Mouse (Mus musculus) gastrocnemius, adult 18-20 months (tissue): ENCODE results near the gene Unc5cl. TPM values are rescaled to one million over a fixed set of nuclear protein-coding genes. Genes with fewer than 3 reads are reported as not detected.

Experiments used
- DNase-seq: peaks from one replicate; pipeline ENCODE4 v3.0.0; 2021; ENCODE audit warnings: low spot score
- long read RNA-seq, 2 experiments: library from polyadenylated mRNA; stranded (forward); transcript quantifications; one replicate each; pipeline ENCODE4 v2.0.0; 2021
- total RNA-seq, 2 experiments: library from RNA; stranded (reverse); gene quantifications; 2 replicates each; pipeline ENCODE4 v1.2.3; 2021

Unc5cl gene
- not detected for total RNA-seq
- long read RNA-seq, experiment 1 = 0 reads
- long read RNA-seq, experiment 2 = 0 reads

DNA sequence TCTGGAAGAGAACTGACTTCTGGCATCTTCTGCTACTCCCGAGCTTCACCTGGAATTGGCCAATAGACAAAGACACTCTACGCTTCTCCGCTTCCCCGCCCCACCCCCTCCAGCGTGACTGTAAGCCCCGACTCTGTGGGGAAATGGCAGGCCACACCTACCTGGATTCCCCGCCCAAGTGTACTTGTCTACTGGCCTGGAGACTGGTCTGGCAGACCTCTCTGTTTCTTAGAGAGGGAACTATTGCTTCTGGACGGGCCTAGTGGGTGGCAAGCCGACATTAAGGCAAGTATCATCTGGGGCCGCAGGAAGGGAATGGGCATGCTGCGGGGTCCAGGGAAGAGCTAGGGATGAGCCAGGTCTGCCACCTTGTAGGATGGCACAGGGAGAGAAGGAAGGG, at the start of gene Unc5cl:
Unc5cl (plus strand) TSS at position 214 of the 400 bp plus-strand sequence.
- DNase-seq = no peak

GRCm38 (mm10) chr17:48407154-48407553, 47.5 kb upstream of the Unc5cl start:
- no peak for DNase-seq

DNA sequence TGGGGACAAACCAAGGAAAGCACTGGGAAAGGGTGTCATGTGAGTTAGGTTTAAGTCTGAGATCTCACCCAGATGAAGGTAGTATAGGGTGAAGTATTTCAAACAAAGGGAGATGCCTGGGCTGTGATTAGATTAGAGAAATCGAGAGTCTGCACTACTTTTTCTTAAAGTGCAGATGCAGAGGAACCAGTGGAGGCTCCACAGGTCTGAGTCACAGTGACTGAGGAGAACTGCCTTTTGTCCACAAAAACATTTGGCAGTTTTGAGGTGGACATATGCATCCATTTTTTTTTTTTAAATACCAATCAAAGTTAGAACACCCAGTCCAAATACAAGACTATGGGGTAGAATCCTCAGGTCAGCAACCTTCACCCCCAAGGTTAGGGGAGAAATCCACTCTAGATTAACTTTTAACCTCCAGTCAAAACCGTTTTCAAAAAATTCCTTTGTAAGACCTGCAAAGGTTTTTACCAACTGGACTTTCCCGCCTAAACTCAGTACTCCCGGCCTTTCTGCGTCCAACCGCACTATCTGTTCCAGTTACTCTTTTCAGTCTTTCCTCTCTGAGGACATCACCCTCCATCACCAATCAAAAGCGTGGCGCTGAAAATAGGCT, 46.7 kb upstream of the Unc5cl start:
- DNase-seq = no peak

- peak; percentile 59 for DNase-seq
These were observed 46.0 kb upstream of the Unc5cl start for GRCm38 (mm10) chr17:48408526-48409291.

DNA sequence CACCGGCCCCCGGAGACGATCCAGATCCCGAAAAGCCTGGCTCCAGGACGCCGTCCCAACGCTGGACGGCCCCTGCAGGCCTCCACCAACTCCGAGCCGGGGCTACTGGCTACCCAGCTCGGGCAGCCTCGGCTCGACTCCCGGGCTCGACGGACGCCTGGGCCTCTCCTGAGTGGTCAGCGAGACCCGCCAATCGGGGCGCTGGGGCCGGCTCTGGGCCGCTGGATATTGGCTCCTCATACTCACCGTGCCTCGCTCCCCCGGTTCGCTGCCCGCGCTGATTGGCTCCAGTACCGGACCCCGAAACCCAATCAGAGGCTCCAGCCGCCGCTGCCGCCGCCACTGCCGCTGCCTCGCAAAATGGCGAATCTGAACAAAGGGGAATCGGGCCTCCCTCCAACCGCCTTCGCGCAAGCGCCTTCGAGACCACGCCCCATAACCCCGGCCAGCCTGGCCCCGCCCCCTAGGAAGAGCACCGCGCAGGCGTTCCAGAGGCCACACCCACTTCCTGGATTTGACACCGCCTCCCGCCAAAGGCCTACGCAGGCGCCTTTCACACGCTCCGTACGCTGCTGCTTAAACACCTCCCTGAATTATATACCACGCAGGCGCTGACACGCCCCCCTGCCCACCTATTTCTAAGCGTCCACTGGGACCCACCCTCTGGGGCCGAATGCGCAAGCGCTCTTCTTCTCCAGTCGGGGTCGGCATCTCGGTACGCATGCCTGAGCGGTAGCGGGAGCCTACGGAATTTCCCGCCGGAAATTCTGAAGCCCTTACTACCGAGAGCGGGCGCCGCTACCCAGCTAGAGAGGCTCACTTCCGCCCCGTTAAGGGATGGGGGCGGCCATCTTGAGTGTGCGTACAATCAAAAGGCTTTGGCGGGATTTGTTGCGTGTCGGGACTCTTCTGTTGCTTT, 45.1 kb upstream of the Unc5cl start, which contains the start of the genes Nfya and Oard1:
Nfya (minus strand) TSS at position 527 of the 919 bp plus-strand sequence.
Oard1 (plus strand) TSS at position 635 of the 919 bp plus-strand sequence.
- peak; percentile 100 for DNase-seq

DNA sequence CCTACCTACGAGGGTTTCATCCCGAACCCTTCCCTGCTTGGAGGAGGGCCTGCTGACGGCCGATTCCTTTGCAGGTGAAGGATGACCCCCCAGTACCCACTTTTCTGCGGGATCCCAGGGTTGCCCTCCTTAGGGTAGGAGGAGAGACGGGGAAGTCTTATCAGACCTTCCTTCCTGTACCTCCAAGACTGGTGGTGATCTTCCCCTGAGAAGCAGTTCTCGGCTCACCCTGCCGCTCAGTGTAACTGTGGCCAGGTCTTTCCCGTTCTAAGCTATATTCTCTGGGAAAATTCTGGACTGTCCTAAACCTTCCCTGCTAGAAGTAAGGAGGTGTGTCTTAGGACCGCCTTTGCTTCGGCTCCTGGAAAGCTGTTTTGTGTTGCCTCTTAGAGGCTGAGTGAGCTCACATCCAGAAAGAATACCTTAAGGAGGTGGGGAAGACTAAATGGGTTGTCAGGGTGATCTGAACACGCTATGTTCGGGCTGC, 44.4 kb upstream of the Unc5cl start:
- DNase-seq = no peak

- no peak for DNase-seq
These were observed 43.5 kb upstream of the Unc5cl start for GRCm38 (mm10) chr17:48411241-48411640.

DNA sequence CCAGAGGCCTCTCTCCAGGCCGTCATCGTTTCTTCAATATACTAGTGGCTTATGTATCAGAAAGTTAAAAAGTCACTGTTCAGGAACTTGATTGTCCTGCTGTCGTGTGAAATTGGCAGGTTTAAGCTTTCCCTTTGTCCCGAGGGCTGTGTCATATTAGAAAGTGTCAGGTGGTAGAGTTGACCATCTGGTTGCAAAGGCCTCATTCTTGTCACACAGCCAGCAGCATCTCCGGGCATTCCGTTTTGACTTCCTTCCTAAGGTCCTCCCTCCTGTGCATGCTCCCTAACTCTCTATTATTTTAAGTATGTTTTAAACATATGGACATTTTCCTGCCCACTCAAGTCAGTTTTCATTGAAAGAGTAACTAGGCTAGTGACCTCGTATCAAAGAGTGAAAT, 38.7 kb upstream of the Unc5cl start:
- no peak for DNase-seq

GRCm38 (mm10) chr17:48416425-48417195, 38.1 kb upstream of the Unc5cl start:
- DNase-seq = no peak

DNA sequence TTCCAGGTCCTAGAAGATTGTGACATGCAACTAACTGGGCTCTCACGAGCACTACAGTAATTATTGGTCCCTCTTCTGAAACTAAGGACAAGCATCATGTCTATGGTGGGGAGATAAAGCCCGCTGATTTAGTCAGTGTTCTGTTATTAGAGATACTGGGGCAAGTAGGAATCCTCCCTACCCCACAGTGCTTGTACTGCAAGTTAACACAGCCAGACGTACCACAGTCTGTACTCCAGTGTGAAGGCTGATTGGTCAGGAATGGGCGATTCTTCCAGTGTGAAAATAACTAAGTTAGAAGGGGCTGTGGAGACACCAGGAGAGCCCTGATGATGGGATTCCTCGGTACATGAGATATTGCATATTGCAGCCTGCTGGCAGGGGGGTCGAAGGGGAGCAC, 37.2 kb upstream of the Unc5cl start:
- no peak for DNase-seq

DNA sequence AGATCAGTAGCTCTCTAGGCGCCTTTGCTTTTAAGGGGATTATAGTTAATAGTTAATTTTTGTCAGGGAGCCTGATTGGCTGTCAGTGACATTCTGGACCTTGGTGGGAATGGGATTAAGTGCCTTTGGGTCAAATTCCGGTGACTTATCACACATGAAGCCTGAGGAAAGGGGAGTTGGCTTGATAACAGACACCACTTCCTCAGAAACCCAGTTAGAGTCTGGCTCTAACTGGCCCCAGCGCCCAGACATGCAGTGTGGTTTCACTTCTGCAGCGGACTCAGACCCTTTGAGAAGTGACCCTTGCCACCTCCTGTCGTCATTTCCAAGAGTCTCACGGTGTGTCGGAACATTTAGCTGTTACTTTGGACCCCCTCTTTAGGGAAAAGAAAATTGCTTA, 36.5 kb upstream of the Unc5cl start:
- no peak for DNase-seq

GRCm38 (mm10) chr17:48418781-48419180, 35.9 kb upstream of the Unc5cl start:
- DNase-seq = no peak

DNA sequence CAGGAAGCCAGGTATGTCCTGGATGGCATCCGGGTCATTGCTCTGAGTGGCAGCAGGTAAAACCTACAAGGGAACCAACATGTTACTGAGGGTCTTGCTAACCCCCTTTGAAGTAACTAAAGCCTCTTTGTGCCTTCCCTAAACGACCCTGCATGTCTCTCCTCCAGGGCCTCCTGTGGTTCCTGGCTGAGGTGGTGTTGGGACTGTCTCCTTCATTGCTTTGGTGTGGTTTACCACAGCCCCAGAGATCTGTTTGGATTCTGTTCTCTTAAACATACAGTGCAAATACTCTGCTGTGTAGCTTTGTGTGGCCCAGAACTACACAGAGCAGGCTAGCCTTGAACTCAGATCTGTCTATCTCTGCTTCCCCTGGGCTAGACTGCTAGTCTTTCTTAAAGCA, 35.1 kb upstream of the Unc5cl start:
- no peak for DNase-seq

- DNase-seq = no peak
These were observed 30.5 kb upstream of the Unc5cl start for GRCm38 (mm10) chr17:48424237-48424636.

GRCm38 (mm10) chr17:48425823-48426612, 28.7 kb upstream of the Unc5cl start:
- DNase-seq = no peak

DNA sequence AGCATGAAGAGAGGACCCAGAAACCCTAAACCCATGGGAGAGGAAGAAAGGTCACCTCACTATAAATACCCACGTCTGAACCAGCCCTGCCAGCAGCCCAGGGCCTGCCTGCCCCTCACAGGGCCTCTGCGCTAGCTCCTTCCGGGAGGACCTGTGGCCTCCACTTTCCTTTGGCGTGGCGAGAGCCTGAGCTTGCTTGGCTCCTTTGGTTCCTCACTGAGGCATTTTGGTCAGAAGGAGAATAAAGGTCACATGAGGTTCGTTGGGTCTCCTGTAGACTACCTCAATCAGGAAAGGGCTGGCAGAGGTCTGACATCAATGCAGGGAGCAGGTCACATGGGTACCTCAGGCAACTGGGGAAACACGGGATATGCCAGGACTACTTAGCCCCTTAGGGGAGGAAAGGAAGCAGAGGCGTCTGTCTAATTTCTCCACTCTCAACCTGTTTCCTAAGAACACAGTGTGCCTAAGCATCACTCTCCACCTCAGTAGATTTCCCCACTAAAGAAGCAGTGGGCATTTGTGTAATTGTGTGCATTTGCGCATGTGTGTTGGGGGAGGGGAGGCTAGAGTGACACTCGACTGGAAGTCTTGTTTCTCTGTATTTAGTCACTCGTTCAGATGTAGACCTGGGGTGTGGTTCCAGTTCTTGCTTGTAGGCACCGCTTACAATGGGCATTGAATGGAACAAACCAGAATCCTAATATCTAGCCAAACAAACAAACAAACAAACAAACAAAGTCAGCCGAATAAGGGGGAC, 27.5 kb upstream of the Unc5cl start:
- DNase-seq = peak; percentile 69

DNA sequence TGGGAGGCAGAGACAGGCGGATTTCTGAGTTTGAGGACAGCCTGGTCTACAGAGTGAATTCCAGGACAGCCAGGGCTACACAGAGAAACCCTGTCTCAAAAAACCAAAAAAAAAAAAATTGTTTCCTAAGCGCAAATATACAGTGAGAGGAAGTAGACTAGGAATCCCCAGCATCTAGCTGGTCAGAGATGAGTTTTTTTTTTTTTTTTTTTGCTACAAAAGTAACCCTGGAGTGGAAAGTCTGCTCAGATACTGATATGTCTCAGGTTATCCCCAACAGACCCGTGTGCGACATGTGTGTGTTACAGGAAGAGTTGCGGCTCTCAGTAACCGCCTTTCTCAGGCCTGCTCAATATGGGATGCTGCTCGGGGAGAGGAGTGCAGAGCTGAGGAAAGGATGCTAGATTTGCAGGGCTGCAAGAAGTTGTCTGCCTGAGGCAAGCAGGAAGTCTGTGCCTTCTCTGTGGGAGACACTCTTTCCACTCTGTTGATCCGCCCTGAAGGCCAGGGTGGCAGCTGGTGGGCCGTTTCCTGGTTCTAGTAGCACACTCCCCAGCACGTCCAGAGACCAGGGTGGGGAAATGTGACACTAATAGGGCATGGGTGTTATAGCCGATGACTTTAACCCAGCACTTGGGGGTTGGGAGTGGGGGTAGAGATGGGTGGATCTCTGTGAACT, 26.7 kb upstream of the Unc5cl start:
- DNase-seq = no peak

DNA sequence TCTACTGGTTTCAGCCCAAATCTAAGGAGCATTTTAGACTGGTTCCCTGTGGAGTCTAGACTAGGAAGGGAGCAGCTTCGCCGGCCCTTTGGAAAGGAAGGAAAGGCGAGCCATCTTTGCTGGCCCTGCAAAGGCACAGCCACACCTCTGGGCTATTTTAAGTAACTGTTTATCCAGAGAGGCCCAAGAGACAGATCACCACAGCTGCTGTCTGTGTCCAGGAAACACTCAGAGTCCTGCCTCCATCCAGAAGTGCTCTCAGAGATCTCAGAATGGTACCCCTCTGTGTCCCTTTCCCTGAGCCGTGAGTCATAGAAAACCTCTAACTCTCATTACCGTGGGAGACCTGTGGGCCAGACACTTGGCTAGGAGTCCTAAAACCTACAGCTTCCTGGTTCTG, 24.3 kb upstream of the Unc5cl start:
- DNase-seq = peak; percentile 66

DNA sequence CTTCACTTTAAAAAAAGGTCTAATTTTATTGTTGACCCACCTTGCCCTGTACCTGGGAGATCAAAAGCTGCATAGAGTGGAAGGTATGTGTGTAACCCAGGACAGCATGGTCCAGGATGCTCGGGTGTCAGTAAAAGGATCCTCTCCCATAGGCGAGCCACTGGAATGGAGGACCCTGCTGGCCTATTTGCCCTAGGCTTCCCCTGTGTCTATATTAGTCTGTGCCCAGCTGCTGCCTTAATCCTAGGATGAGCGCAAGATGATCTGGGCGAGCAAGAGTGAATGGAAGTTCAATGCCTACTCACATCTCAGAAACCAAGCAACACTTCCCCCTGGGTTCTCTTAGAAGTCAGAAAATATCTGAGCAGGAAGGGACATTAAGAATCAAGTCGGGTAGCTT, 23.6 kb upstream of the Unc5cl start:
- DNase-seq = peak; percentile 41
